Mouse (Mus musculus): ENCODE results near the gene Tacc3. TPM values are rescaled to one million over a fixed set of nuclear protein-coding genes. Genes with fewer than 3 reads are reported as not detected.

The Tacc3 gene
- polyA plus RNA-seq, 1 experiment, result 33.1 TPM

DNA sequence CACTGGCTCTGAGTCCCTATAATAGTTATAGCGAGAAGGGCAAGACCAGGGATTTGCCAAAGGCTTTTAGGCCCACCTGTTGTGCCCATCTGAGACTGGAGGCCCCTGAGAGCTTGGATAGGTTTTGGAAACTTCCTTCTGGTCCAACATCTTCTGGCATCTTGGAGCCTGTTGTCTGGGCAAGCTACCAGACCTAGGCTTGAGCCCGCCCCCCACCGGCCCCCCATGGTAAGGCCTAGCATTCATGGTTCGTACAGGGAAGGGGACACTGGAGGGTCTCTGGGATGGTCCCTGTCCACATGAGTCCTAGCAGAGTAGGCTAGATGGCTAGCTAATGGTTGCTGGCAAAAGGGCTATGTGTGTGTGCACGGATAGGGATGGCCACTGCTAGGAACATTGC is 40.7 kb downstream of the Tacc3 start:
- H3K36me3 ChIP-seq (replicated peaks; ENCODE audit: low read length), result no peaks in the 10 kb centered on the region
- H3K4me1 ChIP-seq, result peaks cover 87% of the 10 kb centered on the region
- H3K27me3 ChIP-seq (replicated peaks), result peaks cover 81% of the 10 kb centered on the region
- no peaks in the 10 kb centered on the region for H3K9me3 ChIP-seq
- H3K4me3 ChIP-seq (replicated peaks), result no peak overlapping the region
- no peak for TF ChIP-seq FLI1 (IDR thresholded peaks at IDR 0.05; ENCODE audit: low read length)
- no peak for TF ChIP-seq GATA1 (IDR thresholded peaks at IDR 0.05; ENCODE audit: borderline replicate concordance, low read length)

DNA sequence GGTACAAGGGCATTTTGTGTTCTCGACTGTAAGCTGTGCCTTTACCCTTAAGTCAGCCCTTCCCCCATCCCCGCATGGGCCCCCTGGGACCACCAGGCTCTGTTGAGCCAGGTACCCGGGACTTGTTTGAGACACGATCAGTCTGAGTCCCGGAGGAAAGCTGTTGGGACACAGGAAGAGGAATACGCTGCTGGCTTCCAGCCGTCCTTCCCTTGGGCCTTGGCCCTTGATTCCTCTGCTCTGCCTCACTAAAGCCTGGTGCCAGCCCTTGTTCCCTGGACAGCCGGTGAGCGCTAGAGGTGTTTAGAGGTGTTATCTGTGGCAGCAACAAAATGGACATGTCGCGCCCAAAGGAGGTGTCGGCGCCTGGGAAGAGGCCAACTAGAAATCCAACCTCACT is 42.1 kb downstream of the Tacc3 start:
- TF ChIP-seq FLI1 (IDR thresholded peaks at IDR 0.05; ENCODE audit: low read length) (no peak), GATA1 (IDR thresholded peaks at IDR 0.05; ENCODE audit: borderline replicate concordance, low read length) (no peak)
- Histone ChIP-seq H3K9me3 (no peaks in the 10 kb centered on the region), H3K27me3 (replicated peaks) (peaks cover 67% of the 10 kb centered on the region)

GRCm38 (mm10) chr5:33701832-33702231 is 43.9 kb downstream of the Tacc3 start:
- Histone ChIP-seq H3K9me3 (no peaks in the 10 kb centered on the region), H3K36me3 (replicated peaks; ENCODE audit: low read length) (peaks cover 5% of the 10 kb centered on the region), H3K27me3 (replicated peaks) (peaks cover 49% of the 10 kb centered on the region), H3K4me1 (peaks cover 96% of the 10 kb centered on the region), H3K4me3 (replicated peaks) (no peak overlapping the region)
- TF ChIP-seq GATA1 (IDR thresholded peaks at IDR 0.05; ENCODE audit: borderline replicate concordance, low read length) (no peak), FLI1 (IDR thresholded peaks at IDR 0.05; ENCODE audit: low read length) (no peak)

More for the DNA sequence above, 42.1 kb downstream of the Tacc3 start:
- Histone ChIP-seq H3K36me3 (replicated peaks; ENCODE audit: low read length) (peaks cover 5% of the 10 kb centered on the region), H3K4me3 (replicated peaks) (no peak overlapping the region), H3K4me1 (peaks cover 96% of the 10 kb centered on the region)

- H3K36me3 ChIP-seq (replicated peaks; ENCODE audit: low read length), result peaks cover 5% of the 10 kb centered on the region
- H3K27me3 ChIP-seq (replicated peaks), result peaks cover 32% of the 10 kb centered on the region
- no peak overlapping the region for H3K4me3 ChIP-seq (replicated peaks)
- TF ChIP-seq GATA1 (IDR thresholded peaks at IDR 0.05; ENCODE audit: borderline replicate concordance, low read length) (no peak), FLI1 (IDR thresholded peaks at IDR 0.05; ENCODE audit: low read length) (no peak)
- H3K9me3 ChIP-seq, result no peaks in the 10 kb centered on the region
- peaks cover 88% of the 10 kb centered on the region for H3K4me1 ChIP-seq
Observed at GRCm38 (mm10) chr5:33703999-33704398, 46.1 kb downstream of the Tacc3 start.

- H3K4me3 ChIP-seq (replicated peaks), result peak overlapping the region; percentile 85
- TF ChIP-seq GATA1 (IDR thresholded peaks at IDR 0.05; ENCODE audit: borderline replicate concordance, low read length) (no peak), FLI1 (IDR thresholded peaks at IDR 0.05; ENCODE audit: low read length) (no peak)
- peaks cover 82% of the 10 kb centered on the region for H3K4me1 ChIP-seq
- H3K36me3 ChIP-seq (replicated peaks; ENCODE audit: low read length), result peaks cover 5% of the 10 kb centered on the region
- peaks cover 23% of the 10 kb centered on the region for H3K27me3 ChIP-seq (replicated peaks)
- H3K9me3 ChIP-seq, result no peaks in the 10 kb centered on the region
Observed at GRCm38 (mm10) chr5:33704945-33705611, 47.1 kb downstream of the Tacc3 start.

- TF ChIP-seq GATA1 (IDR thresholded peaks at IDR 0.05; ENCODE audit: borderline replicate concordance, low read length), result no peak
- TF ChIP-seq FLI1 (IDR thresholded peaks at IDR 0.05; ENCODE audit: low read length), result no peak
- peaks cover 75% of the 10 kb centered on the region for H3K4me1 ChIP-seq
- H3K4me3 ChIP-seq (replicated peaks), result peak overlapping the region; percentile 85
- peaks cover 20% of the 10 kb centered on the region for H3K27me3 ChIP-seq (replicated peaks)
- H3K36me3 ChIP-seq (replicated peaks; ENCODE audit: low read length), result peaks cover 5% of the 10 kb centered on the region
- H3K9me3 ChIP-seq, result no peaks in the 10 kb centered on the region
Observed at GRCm38 (mm10) chr5:33705612-33706349, 47.9 kb downstream of the Tacc3 start.

- Histone ChIP-seq H3K9me3 (no peaks in the 10 kb centered on the region), H3K4me1 (peaks cover 71% of the 10 kb centered on the region), H3K36me3 (replicated peaks; ENCODE audit: low read length) (peaks cover 5% of the 10 kb centered on the region), H3K4me3 (replicated peaks) (peak overlapping the region; percentile 85), H3K27me3 (replicated peaks) (peaks cover 17% of the 10 kb centered on the region)
- TF ChIP-seq FLI1 (IDR thresholded peaks at IDR 0.05; ENCODE audit: low read length), result no peak
- no peak for TF ChIP-seq GATA1 (IDR thresholded peaks at IDR 0.05; ENCODE audit: borderline replicate concordance, low read length)
Observed at GRCm38 (mm10) chr5:33706350-33706629, 48.4 kb downstream of the Tacc3 start.

- H3K27me3 ChIP-seq (replicated peaks), result peaks cover 14% of the 10 kb centered on the region
- no peak overlapping the region for H3K4me3 ChIP-seq (replicated peaks)
Observed at GRCm38 (mm10) chr5:33707163-33707562, 49.2 kb downstream of the Tacc3 start.

DNA sequence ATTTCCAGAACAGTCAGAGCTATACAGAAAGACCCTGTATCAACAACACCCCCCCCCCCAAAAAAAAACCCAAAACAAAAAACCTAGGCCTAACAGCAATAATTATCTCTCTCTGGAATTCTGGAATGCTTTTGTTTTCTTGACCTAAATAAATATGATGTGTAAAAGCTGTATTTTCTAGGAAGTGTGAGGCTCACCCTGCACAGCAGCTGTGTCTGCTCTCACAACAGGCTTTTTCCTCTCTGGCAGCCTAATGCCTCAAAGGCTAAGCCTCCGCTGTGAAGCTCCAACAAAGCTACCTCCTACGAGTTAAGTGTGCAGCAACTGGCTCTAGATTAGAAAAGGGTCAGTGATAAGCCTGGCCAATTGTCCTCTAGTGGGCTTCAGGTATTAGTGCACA is 51.1 kb downstream of the Tacc3 start:
- TF ChIP-seq FLI1 (IDR thresholded peaks at IDR 0.05; ENCODE audit: low read length), result no peak
- no peak for TF ChIP-seq GATA1 (IDR thresholded peaks at IDR 0.05; ENCODE audit: borderline replicate concordance, low read length)
- H3K4me3 ChIP-seq (replicated peaks), result no peak overlapping the region
- H3K36me3 ChIP-seq (replicated peaks; ENCODE audit: low read length), result peaks cover 5% of the 10 kb centered on the region
- peaks cover 46% of the 10 kb centered on the region for H3K4me1 ChIP-seq
- H3K27me3 ChIP-seq (replicated peaks), result peaks cover 28% of the 10 kb centered on the region
- H3K9me3 ChIP-seq, result no peaks in the 10 kb centered on the region

More at GRCm38 (mm10) chr5:33707163-33707562, 49.2 kb downstream of the Tacc3 start:
- H3K9me3 ChIP-seq, result no peaks in the 10 kb centered on the region
- TF ChIP-seq GATA1 (IDR thresholded peaks at IDR 0.05; ENCODE audit: borderline replicate concordance, low read length) (no peak), FLI1 (IDR thresholded peaks at IDR 0.05; ENCODE audit: low read length) (no peak)
- peaks cover 62% of the 10 kb centered on the region for H3K4me1 ChIP-seq
- peaks cover 5% of the 10 kb centered on the region for H3K36me3 ChIP-seq (replicated peaks; ENCODE audit: low read length)

GRCm38 (mm10) chr5:33712550-33712949 is 54.6 kb downstream of the Tacc3 start:
- no peaks in the 10 kb centered on the region for H3K9me3 ChIP-seq
- H3K4me3 ChIP-seq (replicated peaks), result no peak overlapping the region
- H3K4me1 ChIP-seq, result peaks cover 22% of the 10 kb centered on the region
- H3K27me3 ChIP-seq (replicated peaks), result peaks cover 52% of the 10 kb centered on the region
- H3K36me3 ChIP-seq (replicated peaks; ENCODE audit: low read length), result no peaks in the 10 kb centered on the region
- TF ChIP-seq FLI1 (IDR thresholded peaks at IDR 0.05; ENCODE audit: low read length) (no peak), GATA1 (IDR thresholded peaks at IDR 0.05; ENCODE audit: borderline replicate concordance, low read length) (no peak)

Data from megakaryocyte, embryonic 14.5 days (primary cell).